Mouse (Mus musculus): ENCODE results near the gene Cryzl2. TPM values are rescaled to one million over a fixed set of nuclear protein-coding genes. Genes with fewer than 3 reads are reported as not detected.
A peak's percentile ranks its signal among the peaks of the same experiment; 100 is the strongest.

The Cryzl2 gene
- polyA plus RNA-seq (2014; fragmentation: Nextera tagmentation; extraction: Ambion mirVana) = 7.6 and 9.9 TPM in 2 replicates

GRCm38 (mm10) chr1:157458421-157459208 is at the start of gene Cryzl2:
Cryzl2 (plus strand) TSS chr1:157458577.
- no peak within 1 kb of the TSS for H3K27ac ChIP-seq
- H3K9ac ChIP-seq = peak within 1 kb of the TSS; percentile 20; the same call in 1 of the 2 replicates
- ATAC-seq (ENCODE audit: low FRiP score) = peak; percentile 74
- H3K36me3 ChIP-seq (replicated peaks; ENCODE audit: control insufficient read depth, insufficient read depth) = no peaks in the 10 kb centered on the region
- peak within 1 kb of the TSS; percentile 46 for H3K4me2 ChIP-seq (replicated peaks)
- DNase-seq (ENCODE audit: low spot score) = no peak
- 1% methylated on average over 27 of the region's 29 CpGs for WGBS
- no peaks in the 10 kb centered on the region for H3K9me3 ChIP-seq (ENCODE audit: control insufficient read depth, low read length)
- peaks cover 11% of the 10 kb centered on the region; the same call in 1 of the 2 replicates for H3K4me1 ChIP-seq (replicated peaks; ENCODE audit: control insufficient read depth, insufficient read depth, low read length)
- peak within 1 kb of the TSS; percentile 24 for H3K4me3 ChIP-seq (replicated peaks; ENCODE audit: low read length)
- H3K27me3 ChIP-seq (ENCODE audit: control insufficient read depth, insufficient read depth, low read length) = no peaks in the 10 kb centered on the region

GRCm38 (mm10) chr1:157409648-157410047 is 48.7 kb upstream of the Cryzl2 start:
- no peak for ATAC-seq (ENCODE audit: low FRiP score)
- no peak overlapping the region for H3K9ac ChIP-seq
- H3K4me2 ChIP-seq (replicated peaks) = peak overlapping the region; percentile 30
- DNase-seq (ENCODE audit: low spot score) = no peak
- WGBS = 88% methylated on average over 2 of the region's 2 CpGs
- H3K4me3 ChIP-seq (replicated peaks; ENCODE audit: low read length) = no peak overlapping the region
- H3K27me3 ChIP-seq (ENCODE audit: control insufficient read depth, insufficient read depth, low read length) = no peaks in the 10 kb centered on the region
- H3K27ac ChIP-seq = no peak overlapping the region
- H3K36me3 ChIP-seq (replicated peaks; ENCODE audit: control insufficient read depth, insufficient read depth) = no peaks in the 10 kb centered on the region
- no peaks in the 10 kb centered on the region for H3K9me3 ChIP-seq (ENCODE audit: control insufficient read depth, low read length)
- peaks cover 24% of the 10 kb centered on the region for H3K4me1 ChIP-seq (replicated peaks; ENCODE audit: control insufficient read depth, insufficient read depth, low read length)

- peak overlapping the region; percentile 84 for H3K4me2 ChIP-seq (replicated peaks)
- DNase-seq (ENCODE audit: low spot score) (no peak), ATAC-seq (ENCODE audit: low FRiP score) (no peak)
- peaks cover 24% of the 10 kb centered on the region for H3K4me1 ChIP-seq (replicated peaks; ENCODE audit: control insufficient read depth, insufficient read depth, low read length)
- peak overlapping the region; percentile 47; the same call in 1 of the 2 replicates for H3K27ac ChIP-seq
- H3K9me3 ChIP-seq (ENCODE audit: control insufficient read depth, low read length) = no peaks in the 10 kb centered on the region
- H3K9ac ChIP-seq = peak overlapping the region; percentile 77
- H3K27me3 ChIP-seq (ENCODE audit: control insufficient read depth, insufficient read depth, low read length) = no peaks in the 10 kb centered on the region
- H3K4me3 ChIP-seq (replicated peaks; ENCODE audit: low read length) = peak overlapping the region; percentile 95
- no peaks in the 10 kb centered on the region for H3K36me3 ChIP-seq (replicated peaks; ENCODE audit: control insufficient read depth, insufficient read depth)
- WGBS = 11% methylated on average over 8 of the region's 8 CpGs
Measured at GRCm38 (mm10) chr1:157410937-157411336, 47.4 kb upstream of the Cryzl2 start.

- peaks cover 24% of the 10 kb centered on the region for H3K4me1 ChIP-seq (replicated peaks; ENCODE audit: control insufficient read depth, insufficient read depth, low read length)
- H3K9me3 ChIP-seq (ENCODE audit: control insufficient read depth, low read length) = no peaks in the 10 kb centered on the region
- H3K27ac ChIP-seq = peak overlapping the region; percentile 93
- ATAC-seq (ENCODE audit: low FRiP score) (no peak), DNase-seq (ENCODE audit: low spot score) (no peak)
- H3K36me3 ChIP-seq (replicated peaks; ENCODE audit: control insufficient read depth, insufficient read depth) = no peaks in the 10 kb centered on the region
- peak overlapping the region; percentile 77 for H3K9ac ChIP-seq
- 1% methylated on average over 4 of the region's 4 CpGs for WGBS
- H3K27me3 ChIP-seq (ENCODE audit: control insufficient read depth, insufficient read depth, low read length) = no peaks in the 10 kb centered on the region
- peak overlapping the region; percentile 84 for H3K4me2 ChIP-seq (replicated peaks)
- H3K4me3 ChIP-seq (replicated peaks; ENCODE audit: low read length) = peak overlapping the region; percentile 95
Measured at GRCm38 (mm10) chr1:157411341-157411710, 47.1 kb upstream of the Cryzl2 start.

- Histone ChIP-seq H3K9me3 (ENCODE audit: control insufficient read depth, low read length) (no peaks in the 10 kb centered on the region), H3K4me1 (replicated peaks; ENCODE audit: control insufficient read depth, insufficient read depth, low read length) (peaks cover 24% of the 10 kb centered on the region), H3K4me2 (replicated peaks) (peak overlapping the region; percentile 84), H3K27ac (peak overlapping the region; percentile 93), H3K36me3 (replicated peaks; ENCODE audit: control insufficient read depth, insufficient read depth) (no peaks in the 10 kb centered on the region), H3K9ac (peak overlapping the region; percentile 77), H3K27me3 (ENCODE audit: control insufficient read depth, insufficient read depth, low read length) (no peaks in the 10 kb centered on the region), H3K4me3 (replicated peaks; ENCODE audit: low read length) (peak overlapping the region; percentile 95)
- peak; percentile 86 for ATAC-seq (ENCODE audit: low FRiP score)
- DNase-seq (ENCODE audit: low spot score) = peak; percentile 29
- WGBS = under 1% methylated on average over 62 of the region's 85 CpGs
Measured at GRCm38 (mm10) chr1:157411711-157412380, 46.5 kb upstream of the Cryzl2 start.

- H3K9ac ChIP-seq = peak within 1 kb of the TSS; percentile 77
- peak within 1 kb of the TSS; percentile 93 for H3K27ac ChIP-seq
- H3K4me3 ChIP-seq (replicated peaks; ENCODE audit: low read length) = peak within 1 kb of the TSS; percentile 95
- no peaks in the 10 kb centered on the region for H3K27me3 ChIP-seq (ENCODE audit: control insufficient read depth, insufficient read depth, low read length)
- ATAC-seq (ENCODE audit: low FRiP score) (peak; percentile 98), DNase-seq (ENCODE audit: low spot score) (peak; percentile 99)
- under 1% methylated on average over 62 of the region's 62 CpGs for WGBS
- H3K36me3 ChIP-seq (replicated peaks; ENCODE audit: control insufficient read depth, insufficient read depth) = no peaks in the 10 kb centered on the region
- peaks cover 24% of the 10 kb centered on the region for H3K4me1 ChIP-seq (replicated peaks; ENCODE audit: control insufficient read depth, insufficient read depth, low read length)
- H3K4me2 ChIP-seq (replicated peaks) = peak within 1 kb of the TSS; percentile 84
- H3K9me3 ChIP-seq (ENCODE audit: control insufficient read depth, low read length) = no peaks in the 10 kb centered on the region
Measured at GRCm38 (mm10) chr1:157412454-157413369, 45.7 kb upstream of the Cryzl2 start, which contains the start of gene Rasal2. Rasal2 (minus strand) TSS chr1:157412595.

- Histone ChIP-seq H3K9me3 (ENCODE audit: control insufficient read depth, low read length) (no peaks in the 10 kb centered on the region), H3K4me3 (replicated peaks; ENCODE audit: low read length) (no peak overlapping the region), H3K36me3 (replicated peaks; ENCODE audit: control insufficient read depth, insufficient read depth) (no peaks in the 10 kb centered on the region), H3K27ac (no peak overlapping the region), H3K4me1 (replicated peaks; ENCODE audit: control insufficient read depth, insufficient read depth, low read length) (peaks cover 13% of the 10 kb centered on the region), H3K9ac (no peak overlapping the region), H3K27me3 (ENCODE audit: control insufficient read depth, insufficient read depth, low read length) (no peaks in the 10 kb centered on the region), H3K4me2 (replicated peaks) (no peak overlapping the region)
- no peak for ATAC-seq (ENCODE audit: low FRiP score)
- WGBS = 86% methylated on average over 3 of the region's 3 CpGs
- DNase-seq (ENCODE audit: low spot score) = no peak
Measured at GRCm38 (mm10) chr1:157415771-157416170, 42.6 kb upstream of the Cryzl2 start.

- Histone ChIP-seq H3K4me2 (replicated peaks) (no peak overlapping the region), H3K4me3 (replicated peaks; ENCODE audit: low read length) (no peak overlapping the region), H3K9me3 (ENCODE audit: control insufficient read depth, low read length) (no peaks in the 10 kb centered on the region), H3K36me3 (replicated peaks; ENCODE audit: control insufficient read depth, insufficient read depth) (no peaks in the 10 kb centered on the region), H3K4me1 (replicated peaks; ENCODE audit: control insufficient read depth, insufficient read depth, low read length) (peaks cover 7% of the 10 kb centered on the region; the same call in 1 of the 2 replicates), H3K27me3 (ENCODE audit: control insufficient read depth, insufficient read depth, low read length) (no peaks in the 10 kb centered on the region), H3K27ac (no peak overlapping the region), H3K9ac (no peak overlapping the region)
- ATAC-seq (ENCODE audit: low FRiP score) (no peak), DNase-seq (ENCODE audit: low spot score) (no peak)
- WGBS = 79% methylated on average over 2 of the region's 2 CpGs
Measured at GRCm38 (mm10) chr1:157416628-157417027, 41.7 kb upstream of the Cryzl2 start.
